Mouse (Mus musculus) liver, embryonic 11.5 days (tissue): ENCODE measurements at regions not wholly inside any gene's neighbourhood (a gene's known extent, or its start where the extent isn't known, plus 50 kb on each side); places are given as distances from the start of the nearest gene placed in this dataset.

Experiments
- ATAC-seq: fragments of 200-750 bp; cut with Nextera tagmentation; replicated peaks from 2 replicates; pipeline ENCODE4 v1.8.0; 2017; ENCODE audit warnings: moderate number of reproducible peaks, mild to moderate bottlenecking, moderate TSS enrichment, moderate library complexity; ENCODE audit not compliant: low FRiP score
- DNase-seq: peaks from one replicate; pipeline ENCODE4 v3.0.0-alpha.2; 2017; ENCODE audit warnings: low spot score
- H3K27ac ChIP-seq: fragments of 300-500 bp; sonication (generic); 2 replicates; pipeline ENCODE4 v1.5.1; 2014; ENCODE audit warnings: mild to moderate bottlenecking, low read depth, low read length, control low read depth
- H3K27me3 ChIP-seq: fragments of 300-500 bp; sonication (generic); replicated peaks from 2 replicates; pipeline ENCODE4 v1.6.1; 2014; ENCODE audit warnings: low read length, mixed read lengths; ENCODE audit not compliant: control insufficient read depth, insufficient read depth
- H3K36me3 ChIP-seq: fragments of 300-500 bp; sonication (generic); 2 replicates; pipeline ENCODE4 v1.6.1; 2014; ENCODE audit warnings: mild to moderate bottlenecking, low read length, moderate library complexity, mixed read lengths; ENCODE audit not compliant: control insufficient read depth, insufficient read depth
- H3K4me1 ChIP-seq: fragments of 300-500 bp; sonication (generic); replicated peaks from 2 replicates; pipeline ENCODE4 v1.6.1; 2014; ENCODE audit warnings: low read length, mixed read lengths; ENCODE audit not compliant: control insufficient read depth, insufficient read depth
- H3K4me2 ChIP-seq: fragments of 300-500 bp; sonication (generic); 2 replicates; pipeline ENCODE4 v1.6.1; 2014; ENCODE audit warnings: mild to moderate bottlenecking, control low read depth, moderate library complexity
- H3K4me3 ChIP-seq: fragments of 300-500 bp; sonication (generic); 2 replicates; pipeline ENCODE4 v1.5.1; 2014; ENCODE audit warnings: low read depth, low read length, control low read depth
- H3K9ac ChIP-seq: fragments of 300-500 bp; sonication (generic); 2 replicates; pipeline ENCODE4 v1.6.1; 2014; ENCODE audit warnings: low read depth, low read length, control low read depth
- H3K9me3 ChIP-seq: fragments of 300-500 bp; sonication (generic); 2 replicates; pipeline ENCODE4 v1.6.1; 2016; ENCODE audit warnings: low read length, inconsistent platforms, mixed read lengths; ENCODE audit not compliant: control insufficient read depth
- WGBS: fragments of 180-500 bp; shearing (Covaris S2); extraction: QIAGEN DNeasy Blood & Tissue Kit; methylation state at CpG from one replicate; pipeline ENCODE4 v1.1.7; 2014; 5-methylcytosine and 5-hydroxymethylcytosine counted together

GRCm38 (mm10) chr10:96826234-96826788 lies 209.5 kb downstream of the Btg1 start:
- no peak for ATAC-seq
- no peaks in the 10 kb centered on the region for H3K9me3 ChIP-seq
- no peak overlapping the region for H3K4me3 ChIP-seq
- no peaks in the 10 kb centered on the region for H3K4me1 ChIP-seq
- H3K27me3 ChIP-seq = no peaks in the 10 kb centered on the region
- no peak for DNase-seq
- H3K27ac ChIP-seq = no peak overlapping the region
- no peak overlapping the region for H3K9ac ChIP-seq
- H3K36me3 ChIP-seq = no peaks in the 10 kb centered on the region
- WGBS = 45% methylated on average over 7 of the region's 7 CpGs
- H3K4me2 ChIP-seq = no peak overlapping the region

GRCm38 (mm10) chr10:96827971-96828370 lies 211.2 kb downstream of the Btg1 start:
- ATAC-seq (no peak), DNase-seq (no peak)
- H3K36me3 ChIP-seq = no peaks in the 10 kb centered on the region
- no peaks in the 10 kb centered on the region for H3K4me1 ChIP-seq
- no peaks in the 10 kb centered on the region for H3K27me3 ChIP-seq
- no peaks in the 10 kb centered on the region for H3K9me3 ChIP-seq
- no peak overlapping the region for H3K27ac ChIP-seq
- WGBS = 78% methylated on average over 5 of the region's 5 CpGs
- no peak overlapping the region for H3K4me3 ChIP-seq
- no peak overlapping the region for H3K9ac ChIP-seq
- H3K4me2 ChIP-seq = no peak overlapping the region

GRCm38 (mm10) chr10:96828581-96829246 lies 211.9 kb downstream of the Btg1 start:
- Histone ChIP-seq H3K27me3 (no peaks in the 10 kb centered on the region), H3K9ac (no peak overlapping the region), H3K36me3 (no peaks in the 10 kb centered on the region), H3K9me3 (no peaks in the 10 kb centered on the region), H3K4me3 (no peak overlapping the region), H3K4me2 (no peak overlapping the region), H3K4me1 (no peaks in the 10 kb centered on the region), H3K27ac (no peak overlapping the region)
- DNase-seq = no peak
- WGBS = 79% methylated on average over 7 of the region's 7 CpGs
- no peak for ATAC-seq

- WGBS = 86% methylated on average over 12 of the region's 12 CpGs
- Histone ChIP-seq H3K4me1 (no peaks in the 10 kb centered on the region), H3K27ac (no peak overlapping the region), H3K9me3 (no peaks in the 10 kb centered on the region), H3K27me3 (no peaks in the 10 kb centered on the region), H3K4me3 (no peak overlapping the region), H3K9ac (no peak overlapping the region), H3K4me2 (no peak overlapping the region), H3K36me3 (no peaks in the 10 kb centered on the region)
- no peak for DNase-seq
- ATAC-seq = no peak
Measured at GRCm38 (mm10) chr10:96831071-96831470, 214.3 kb downstream of the Btg1 start.

GRCm38 (mm10) chr10:96837230-96837629 lies 220.4 kb downstream of the Btg1 start:
- no peak for DNase-seq
- WGBS = 72% methylated on average over 7 of the region's 7 CpGs
- no peaks in the 10 kb centered on the region for H3K9me3 ChIP-seq
- H3K4me1 ChIP-seq = no peaks in the 10 kb centered on the region
- H3K9ac ChIP-seq = no peak overlapping the region
- no peaks in the 10 kb centered on the region for H3K27me3 ChIP-seq
- H3K4me2 ChIP-seq = no peak overlapping the region
- H3K4me3 ChIP-seq = no peak overlapping the region
- no peak overlapping the region for H3K27ac ChIP-seq
- ATAC-seq = no peak
- H3K36me3 ChIP-seq = no peaks in the 10 kb centered on the region

GRCm38 (mm10) chr10:96841128-96841527 lies 224.3 kb downstream of the Btg1 start:
- DNase-seq (no peak), ATAC-seq (no peak)
- Histone ChIP-seq H3K36me3 (no peaks in the 10 kb centered on the region), H3K4me1 (no peaks in the 10 kb centered on the region), H3K9ac (no peak overlapping the region), H3K27ac (no peak overlapping the region), H3K4me3 (no peak overlapping the region), H3K9me3 (no peaks in the 10 kb centered on the region), H3K27me3 (no peaks in the 10 kb centered on the region), H3K4me2 (no peak overlapping the region)
- 74% methylated on average over 2 of the region's 2 CpGs for WGBS

GRCm38 (mm10) chr10:96841956-96842355 lies 225.2 kb downstream of the Btg1 start:
- Histone ChIP-seq H3K9me3 (no peaks in the 10 kb centered on the region), H3K4me1 (no peaks in the 10 kb centered on the region), H3K36me3 (no peaks in the 10 kb centered on the region), H3K4me2 (no peak overlapping the region), H3K9ac (no peak overlapping the region), H3K4me3 (no peak overlapping the region), H3K27ac (no peak overlapping the region), H3K27me3 (no peaks in the 10 kb centered on the region)
- ATAC-seq (no peak), DNase-seq (no peak)
- 91% methylated on average over 2 of the region's 2 CpGs for WGBS

- WGBS = 70% methylated on average over 4 of the region's 4 CpGs
- Histone ChIP-seq H3K27me3 (no peaks in the 10 kb centered on the region), H3K4me1 (no peaks in the 10 kb centered on the region), H3K9ac (no peak overlapping the region), H3K27ac (no peak overlapping the region), H3K9me3 (no peaks in the 10 kb centered on the region), H3K4me3 (no peak overlapping the region), H3K4me2 (no peak overlapping the region), H3K36me3 (no peaks in the 10 kb centered on the region)
- ATAC-seq = no peak
- DNase-seq = no peak
Measured at GRCm38 (mm10) chr10:96845906-96846305, 229.1 kb downstream of the Btg1 start.

GRCm38 (mm10) chr10:96847028-96847427 lies 230.2 kb downstream of the Btg1 start:
- Histone ChIP-seq H3K4me1 (no peaks in the 10 kb centered on the region), H3K4me3 (no peak overlapping the region), H3K9me3 (no peaks in the 10 kb centered on the region), H3K27me3 (no peaks in the 10 kb centered on the region), H3K36me3 (no peaks in the 10 kb centered on the region), H3K4me2 (no peak overlapping the region), H3K9ac (no peak overlapping the region), H3K27ac (no peak overlapping the region)
- WGBS = 63% methylated on average over 6 of the region's 6 CpGs
- no peak for DNase-seq
- ATAC-seq = no peak
